Mouse (Mus musculus): ENCODE results near the gene Shisal1. TPM values are rescaled to one million over a fixed set of nuclear protein-coding genes. Genes with fewer than 3 reads are reported as not detected.

Gene Shisal1
- polyA plus RNA-seq, 1 experiment = 1.6 TPM

DNA sequence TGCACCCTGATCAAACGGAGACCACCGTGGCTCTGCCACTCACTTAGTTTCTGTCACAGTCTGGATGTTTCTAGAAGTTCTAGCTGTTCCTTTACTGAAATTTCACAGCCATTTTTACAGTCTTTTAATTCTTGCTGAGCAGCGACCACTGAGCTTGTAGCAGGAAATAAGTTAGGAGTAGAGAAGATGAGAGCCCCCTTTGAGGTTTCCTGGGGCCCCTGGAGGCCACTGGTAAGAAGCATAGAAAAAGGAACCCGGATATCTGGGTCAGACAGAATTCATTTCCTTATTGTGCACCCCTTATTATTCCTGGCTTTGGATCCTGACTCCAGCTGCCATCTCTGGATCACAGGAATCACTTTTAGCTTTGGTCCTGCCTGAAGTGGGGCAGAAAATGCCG is 91.8 kb downstream of the Shisal1 start:
- whole genome bisulfite sequencing = 69% methylated on average over 5 of the region's 5 CpGs
- TF ChIP-seq POLR2A (IDR thresholded peaks at IDR 0.05; ENCODE audit: low read depth, low read length) = no peak
- TF ChIP-seq CTCF (conservative IDR thresholded peaks at IDR 0.05; ENCODE audit: insufficient read depth, insufficient read length, low read depth, low read length) = no peak
- no peak for DNase-seq
- Histone ChIP-seq H3K36me3 (ENCODE audit: control insufficient read depth, insufficient read depth, low read length) (no peaks in the 10 kb centered on the region), H3K27me3 (replicated peaks; ENCODE audit: control insufficient read depth, insufficient read depth, low read length) (no peaks in the 10 kb centered on the region), H3K4me1 (ENCODE audit: control insufficient read depth, insufficient read depth, low read length) (no peaks in the 10 kb centered on the region), H3K27ac (ENCODE audit: insufficient read depth, low read depth, low read length) (no peak overlapping the region), H3K4me3 (ENCODE audit: insufficient read depth, low read depth, low read length) (no peak overlapping the region)

DNA sequence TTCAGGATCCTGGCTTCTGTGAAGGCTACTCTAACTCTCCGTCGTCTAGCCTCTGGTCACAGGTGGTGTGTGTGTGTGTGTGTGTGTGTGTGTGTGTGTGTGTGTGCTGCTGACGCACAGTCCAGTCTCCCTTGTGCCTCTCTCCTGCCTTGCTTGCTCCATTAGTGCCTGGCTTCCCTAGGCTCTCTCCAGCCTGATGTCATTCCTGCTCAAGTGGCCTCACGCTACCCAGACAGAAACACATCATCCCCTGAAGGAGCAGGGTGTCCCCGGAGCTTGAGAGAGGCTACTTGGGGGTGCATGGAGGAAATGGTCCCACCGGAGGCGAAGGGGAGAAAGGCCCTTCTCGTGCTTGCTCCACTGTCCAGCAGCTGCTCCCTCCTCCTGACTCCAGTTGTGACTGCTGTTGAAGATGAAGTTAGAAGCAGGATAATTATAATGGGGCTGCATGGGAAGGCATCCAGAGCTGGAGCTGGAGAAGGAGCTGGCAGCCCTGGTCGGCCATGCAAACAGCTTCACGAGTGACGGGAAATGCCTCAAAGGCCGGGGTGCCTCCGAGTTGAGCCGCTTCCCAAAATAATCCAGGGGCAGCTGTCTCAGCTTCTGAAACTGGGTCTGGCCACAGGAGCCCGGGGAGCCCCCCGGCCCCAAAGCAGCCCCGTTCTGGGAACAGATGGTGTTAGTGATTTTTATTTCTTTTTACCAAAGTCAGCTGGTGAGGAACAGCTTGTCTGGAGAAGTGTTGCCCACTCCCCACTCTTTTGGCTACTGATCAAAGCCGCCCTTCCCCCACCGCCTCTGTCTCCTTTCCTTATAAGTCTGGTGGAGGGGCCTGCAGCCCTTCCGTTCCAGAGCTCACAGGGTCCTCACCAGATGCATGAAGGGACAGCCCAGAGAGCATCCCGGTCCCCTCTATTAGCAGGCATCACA is 94.7 kb downstream of the Shisal1 start:
- WGBS = 67% methylated on average over 21 of the region's 21 CpGs
- H3K27ac ChIP-seq (ENCODE audit: insufficient read depth, low read depth, low read length) = no peak overlapping the region
- TF ChIP-seq CTCF (conservative IDR thresholded peaks at IDR 0.05; ENCODE audit: insufficient read depth, insufficient read length, low read depth, low read length) (no peak), POLR2A (IDR thresholded peaks at IDR 0.05; ENCODE audit: low read depth, low read length) (no peak)

DNA sequence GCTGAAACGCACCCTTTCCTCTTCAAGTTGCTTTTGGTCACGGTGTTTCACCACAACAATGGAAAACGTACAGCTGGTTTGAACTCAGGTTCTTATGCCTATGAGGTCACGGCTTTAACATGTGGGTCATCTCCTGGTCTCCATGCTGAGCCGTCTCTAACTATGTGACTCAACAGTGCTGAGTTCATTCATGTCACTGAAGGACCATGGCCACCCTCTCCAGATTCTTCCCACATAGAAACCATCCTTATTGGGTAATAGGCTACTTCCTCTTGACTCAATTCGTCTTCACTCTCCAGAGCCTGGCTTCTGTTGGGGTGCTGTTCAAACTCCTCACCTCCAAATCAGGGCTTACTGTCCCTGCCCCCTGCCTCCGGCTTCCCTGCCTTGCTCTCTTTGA is 95.6 kb downstream of the Shisal1 start:
- H3K27ac ChIP-seq (ENCODE audit: insufficient read depth, low read depth, low read length) = no peak overlapping the region
- H3K36me3 ChIP-seq (ENCODE audit: control insufficient read depth, insufficient read depth, low read length) = no peaks in the 10 kb centered on the region
- WGBS = 82% methylated on average over 7 of the region's 7 CpGs
- no peaks in the 10 kb centered on the region for H3K4me1 ChIP-seq (ENCODE audit: control insufficient read depth, insufficient read depth, low read length)
- H3K27me3 ChIP-seq (replicated peaks; ENCODE audit: control insufficient read depth, insufficient read depth, low read length) = no peaks in the 10 kb centered on the region
- H3K4me3 ChIP-seq (ENCODE audit: insufficient read depth, low read depth, low read length) = no peak overlapping the region
- TF ChIP-seq POLR2A (IDR thresholded peaks at IDR 0.05; ENCODE audit: low read depth, low read length) = no peak
- no peak for TF ChIP-seq CTCF (conservative IDR thresholded peaks at IDR 0.05; ENCODE audit: insufficient read depth, insufficient read length, low read depth, low read length)
- DNase-seq = no peak

More for the DNA sequence above, 94.7 kb downstream of the Shisal1 start:
- DNase-seq = no peak
- H3K36me3 ChIP-seq (ENCODE audit: control insufficient read depth, insufficient read depth, low read length) = no peaks in the 10 kb centered on the region
- H3K4me1 ChIP-seq (ENCODE audit: control insufficient read depth, insufficient read depth, low read length) = no peaks in the 10 kb centered on the region
- H3K4me3 ChIP-seq (ENCODE audit: insufficient read depth, low read depth, low read length) = no peak overlapping the region
- no peaks in the 10 kb centered on the region for H3K27me3 ChIP-seq (replicated peaks; ENCODE audit: control insufficient read depth, insufficient read depth, low read length)

DNA sequence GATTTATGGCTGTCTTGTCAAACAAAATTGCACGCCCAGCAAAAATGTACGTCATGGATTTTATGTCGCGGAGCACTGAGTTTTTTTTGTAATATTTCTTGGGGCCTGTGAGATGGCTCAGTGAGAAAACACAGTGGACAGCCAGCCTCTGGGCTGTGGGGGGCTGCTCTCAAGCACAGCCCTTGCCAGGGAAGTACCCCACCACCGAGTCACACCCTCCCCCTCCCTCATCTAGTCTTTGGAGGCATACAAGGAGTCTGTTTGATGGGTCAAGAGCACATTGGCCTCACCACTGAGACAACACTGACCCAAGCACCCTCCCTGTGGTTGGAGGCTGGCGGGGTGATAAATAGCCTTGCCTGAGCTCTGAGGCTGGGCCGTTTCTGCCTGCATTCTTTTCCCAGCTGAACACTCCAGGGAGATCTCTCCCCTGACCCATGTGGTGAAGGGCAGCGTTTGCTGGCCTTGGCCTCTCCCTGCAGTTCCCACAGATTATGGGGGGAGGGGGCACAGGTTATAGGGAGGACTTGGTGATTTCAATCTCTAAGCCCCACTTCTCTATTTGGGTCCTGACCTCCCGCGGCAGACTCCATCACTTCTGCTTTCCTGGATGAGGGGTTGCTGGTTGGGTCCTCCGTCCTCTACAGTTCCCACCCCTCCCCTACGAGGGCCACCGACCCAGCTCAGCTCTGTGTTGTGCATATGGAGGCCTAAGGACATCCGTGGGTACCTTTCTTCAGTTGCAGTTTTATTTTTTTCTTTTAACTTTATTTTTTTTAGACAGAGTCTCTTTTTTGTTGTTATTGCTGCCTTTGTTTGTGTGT is 96.8 kb downstream of the Shisal1 start:
- Histone ChIP-seq H3K4me1 (ENCODE audit: control insufficient read depth, insufficient read depth, low read length) (no peaks in the 10 kb centered on the region), H3K27ac (ENCODE audit: insufficient read depth, low read depth, low read length) (no peak overlapping the region), H3K27me3 (replicated peaks; ENCODE audit: control insufficient read depth, insufficient read depth, low read length) (no peaks in the 10 kb centered on the region), H3K36me3 (ENCODE audit: control insufficient read depth, insufficient read depth, low read length) (no peaks in the 10 kb centered on the region), H3K4me3 (ENCODE audit: insufficient read depth, low read depth, low read length) (no peak overlapping the region)
- 46% methylated on average over 14 of the region's 14 CpGs for whole genome bisulfite sequencing
- TF ChIP-seq POLR2A (IDR thresholded peaks at IDR 0.05; ENCODE audit: low read depth, low read length) (no peak), CTCF (conservative IDR thresholded peaks at IDR 0.05; ENCODE audit: insufficient read depth, insufficient read length, low read depth, low read length) (no peak)
- DNase-seq = no peak

DNA sequence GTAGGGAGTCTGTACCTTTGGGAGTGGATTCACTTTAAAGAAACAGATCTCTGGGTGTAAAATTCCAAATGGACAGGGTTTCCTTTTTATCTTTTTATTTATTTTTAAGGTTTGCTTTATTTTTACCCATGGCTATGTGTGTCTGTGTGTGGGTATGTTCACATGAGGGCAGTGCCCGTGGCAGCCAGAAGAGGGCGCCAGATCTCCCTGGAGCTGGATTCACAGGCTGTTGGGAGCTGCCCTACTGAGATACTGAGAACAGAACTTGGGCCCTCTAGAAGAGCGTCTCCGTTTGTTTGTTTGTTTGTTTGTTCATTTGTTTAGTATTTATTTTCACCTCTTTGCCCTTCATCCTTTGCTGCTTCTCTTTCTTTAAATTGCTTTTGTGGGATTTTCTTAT is 98.1 kb downstream of the Shisal1 start:
- no peaks in the 10 kb centered on the region for H3K27me3 ChIP-seq (replicated peaks; ENCODE audit: control insufficient read depth, insufficient read depth, low read length)
- H3K4me1 ChIP-seq (ENCODE audit: control insufficient read depth, insufficient read depth, low read length) = no peaks in the 10 kb centered on the region
- 96% methylated on average over 4 of the region's 4 CpGs for WGBS
- no peak overlapping the region for H3K4me3 ChIP-seq (ENCODE audit: insufficient read depth, low read depth, low read length)
- no peak overlapping the region for H3K27ac ChIP-seq (ENCODE audit: insufficient read depth, low read depth, low read length)
- no peaks in the 10 kb centered on the region for H3K36me3 ChIP-seq (ENCODE audit: control insufficient read depth, insufficient read depth, low read length)
- no peak for DNase-seq
- TF ChIP-seq CTCF (conservative IDR thresholded peaks at IDR 0.05; ENCODE audit: insufficient read depth, insufficient read length, low read depth, low read length) (no peak), POLR2A (IDR thresholded peaks at IDR 0.05; ENCODE audit: low read depth, low read length) (no peak)

DNA sequence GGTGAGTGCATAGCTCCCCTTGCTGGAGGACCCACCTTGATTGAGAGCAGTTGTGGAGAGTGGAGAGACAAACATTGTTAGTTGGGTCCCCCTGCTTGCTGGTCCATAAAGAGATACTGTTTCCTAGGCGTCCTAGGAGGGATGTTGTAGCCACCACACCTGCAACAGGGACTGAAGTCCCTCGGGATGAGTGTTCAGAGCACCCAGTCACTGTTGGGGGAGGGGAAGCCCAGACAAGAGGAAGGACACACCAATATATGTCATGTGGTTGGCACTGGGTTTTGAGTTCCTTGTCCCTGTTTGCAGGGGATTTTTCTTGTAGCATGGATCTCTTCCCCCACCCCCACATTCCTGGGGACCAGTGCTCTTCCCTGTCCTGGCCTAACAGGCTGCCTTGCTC is 106.0 kb downstream of the Shisal1 start:
- H3K27me3 ChIP-seq (replicated peaks; ENCODE audit: control insufficient read depth, insufficient read depth, low read length) = no peaks in the 10 kb centered on the region
- 55% methylated on average over 2 of the region's 2 CpGs for WGBS

DNA sequence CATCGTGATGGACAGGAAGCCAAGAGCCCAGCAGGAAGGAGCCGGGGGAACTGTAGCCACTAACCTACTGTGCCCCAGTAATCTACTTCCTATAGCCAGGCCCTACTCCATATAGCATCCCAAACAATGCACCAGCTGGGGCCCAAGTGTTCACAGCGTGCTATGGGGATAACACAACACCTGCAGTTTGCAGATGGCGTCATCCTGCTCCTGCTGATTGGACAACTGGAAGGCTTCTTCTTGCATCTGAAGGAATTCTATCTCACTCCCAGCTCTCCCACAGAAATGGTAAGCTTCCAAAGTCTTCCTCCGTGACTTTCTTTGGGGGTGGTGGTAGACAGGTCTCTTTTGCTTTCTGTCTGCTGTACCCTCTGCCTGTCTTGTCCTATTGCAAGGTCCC is 109.3 kb downstream of the Shisal1 start:
- TF ChIP-seq CTCF (conservative IDR thresholded peaks at IDR 0.05; ENCODE audit: insufficient read depth, insufficient read length, low read depth, low read length) = no peak
- Histone ChIP-seq H3K4me3 (ENCODE audit: insufficient read depth, low read depth, low read length) (no peak overlapping the region), H3K4me1 (ENCODE audit: control insufficient read depth, insufficient read depth, low read length) (no peaks in the 10 kb centered on the region), H3K36me3 (ENCODE audit: control insufficient read depth, insufficient read depth, low read length) (no peaks in the 10 kb centered on the region), H3K27me3 (replicated peaks; ENCODE audit: control insufficient read depth, insufficient read depth, low read length) (no peaks in the 10 kb centered on the region), H3K27ac (ENCODE audit: insufficient read depth, low read depth, low read length) (no peak overlapping the region)
- no peak for DNase-seq
- WGBS = 79% methylated on average over 5 of the region's 5 CpGs

More for the DNA sequence above, 106.0 kb downstream of the Shisal1 start:
- no peak for DNase-seq
- Histone ChIP-seq H3K4me3 (ENCODE audit: insufficient read depth, low read depth, low read length) (no peak overlapping the region), H3K4me1 (ENCODE audit: control insufficient read depth, insufficient read depth, low read length) (no peaks in the 10 kb centered on the region), H3K36me3 (ENCODE audit: control insufficient read depth, insufficient read depth, low read length) (no peaks in the 10 kb centered on the region), H3K27ac (ENCODE audit: insufficient read depth, low read depth, low read length) (no peak overlapping the region)
- TF ChIP-seq POLR2A (IDR thresholded peaks at IDR 0.05; ENCODE audit: low read depth, low read length) = no peak
- no peak for TF ChIP-seq CTCF (conservative IDR thresholded peaks at IDR 0.05; ENCODE audit: insufficient read depth, insufficient read length, low read depth, low read length)
